Mouse (Mus musculus) natural killer cell, adult 2 months (primary cell): Measurements from ENCODE around the gene Borcs5.

ENCODE experiments used
- DNase-seq, 2 experiments: peaks; one replicate each; pipeline ENCODE4 v3.0.0; 2022; ENCODE audit warnings: low spot score in 2 of 2

Gene Borcs5

GRCm38 (mm10) chr6:134639210-134639609 lies at the start of gene Borcs5:
TSS of gene Borcs5 (plus strand) at chr6:134639510.
- no peak for DNase-seq

- no peak for DNase-seq
Observed at GRCm38 (mm10) chr6:134591614-134592013, 47.7 kb upstream of the Borcs5 start.

GRCm38 (mm10) chr6:134594569-134595442 lies 44.5 kb upstream of the Borcs5 start:
- DNase-seq: peak in 1 of 2 experiments; percentile 4

- DNase-seq: no peak
Observed at GRCm38 (mm10) chr6:134597651-134598229, 41.6 kb upstream of the Borcs5 start.

- DNase-seq: no peak
Observed at GRCm38 (mm10) chr6:134599239-134599638, 40.1 kb upstream of the Borcs5 start.

GRCm38 (mm10) chr6:134601130-134601529 lies 38.2 kb upstream of the Borcs5 start:
- DNase-seq: no peak

GRCm38 (mm10) chr6:134601766-134602165 lies 37.5 kb upstream of the Borcs5 start:
- no peak for DNase-seq

GRCm38 (mm10) chr6:134602371-134603003 lies 36.8 kb upstream of the Borcs5 start:
- no peak for DNase-seq

- DNase-seq: no peak
Observed at GRCm38 (mm10) chr6:134605196-134605595, 34.1 kb upstream of the Borcs5 start.

- DNase-seq: no peak
Observed at GRCm38 (mm10) chr6:134606540-134606939, 32.8 kb upstream of the Borcs5 start.

- DNase-seq: no peak
Observed at GRCm38 (mm10) chr6:134606949-134607746, 32.2 kb upstream of the Borcs5 start.

GRCm38 (mm10) chr6:134610380-134610779 lies 28.9 kb upstream of the Borcs5 start:
- no peak for DNase-seq

- DNase-seq: no peak
Observed at GRCm38 (mm10) chr6:134611896-134612295, 27.4 kb upstream of the Borcs5 start.

- DNase-seq: no peak
Observed at GRCm38 (mm10) chr6:134614322-134614721, 25.0 kb upstream of the Borcs5 start.

- DNase-seq: peak; percentile 74 to 81
Observed at GRCm38 (mm10) chr6:134614723-134615648, 24.3 kb upstream of the Borcs5 start.

GRCm38 (mm10) chr6:134617589-134617988 lies 21.7 kb upstream of the Borcs5 start:
- no peak for DNase-seq

- no peak for DNase-seq
Observed at GRCm38 (mm10) chr6:134620129-134620528, 19.2 kb upstream of the Borcs5 start.

GRCm38 (mm10) chr6:134620846-134621551 lies 18.3 kb upstream of the Borcs5 start:
- DNase-seq: no peak

GRCm38 (mm10) chr6:134621552-134621949 lies 17.8 kb upstream of the Borcs5 start:
- no peak for DNase-seq

GRCm38 (mm10) chr6:134625431-134625830 lies 13.9 kb upstream of the Borcs5 start:
- DNase-seq: no peak
